In genomic region chr3:128337031-128337430, GRCm38 (mm10) we compare ENCODE assay signal across 8 mouse cellular contexts.
DNase-seq lines count a peak whose midpoint lies in the region; ATAC-seq and TF ChIP-seq lines count a peak whose summit lies in the region.

No protein-coding gene starts in this region.

- peak; percentile 89 for ATAC-seq in hindbrain, postnatal 0 days

- WGBS in hindbrain, postnatal 0 days, result 24% methylated on average over 5 of the region's 5 CpGs

- DNase-seq in WW6 (ENCODE audit: low read depth, low spot score), result peak; percentile 40
- peak; percentile 21 for DNase-seq in cerebellum, adult 9-10 months
- DNase-seq in frontal cortex, adult 2 months (ENCODE audit: extremely low spot score in 1 of 2, low spot score in 1 of 2), result peak; percentile 78 to 90
- DNase-seq in hindbrain, postnatal 0 days (ENCODE audit: low spot score), result peak; percentile 93
- peak; percentile 48 to 61 for DNase-seq in layer of hippocampus, postnatal 36 days
- DNase-seq in lung, postnatal 36 days, result peak; percentile 71
- peak; percentile 82 to 84 for DNase-seq in right cerebral cortex, adult 2 months (ENCODE audit: low spot score in 2 of 2)
- DNase-seq in B cell, adult 2 months, result no peak

- no peaks in the 10 kb centered on the region for H3K36me3 ChIP-seq in hindbrain, postnatal 0 days (ENCODE audit: insufficient read depth, low read length)

- H3K9ac ChIP-seq in hindbrain, postnatal 0 days (replicated peaks; ENCODE audit: low read length), result no peak overlapping the region

- no peaks in the 10 kb centered on the region for H3K4me1 ChIP-seq in hindbrain, postnatal 0 days (ENCODE audit: insufficient read depth, low read length)

- H3K9me3 ChIP-seq in hindbrain, postnatal 0 days (ENCODE audit: low read length), result no peaks in the 10 kb centered on the region

- no peak overlapping the region for H3K27ac ChIP-seq in hindbrain, postnatal 0 days

- H3K27me3 ChIP-seq in hindbrain, postnatal 0 days (ENCODE audit: insufficient read depth, low read length), result no peaks in the 10 kb centered on the region

- H3K4me3 ChIP-seq in hindbrain, postnatal 0 days (ENCODE audit: low read length), result no peak overlapping the region

- TF ChIP-seq CTCF in hindbrain, postnatal 0 days (IDR thresholded peaks at IDR 0.05; ENCODE audit: low read depth), result peak; percentile 96

- H3K4me2 ChIP-seq in hindbrain, postnatal 0 days (ENCODE audit: low read depth, low read length), result no peak overlapping the region

Comparison
In these comparisons a context has a peak if more than half of its experiments do, and no peak if none do; other contexts are left out.
1. DNase-seq: peak in WW6 (single experiment), cerebellum, adult 9-10 months (single experiment), frontal cortex, adult 2 months (2 of 2), hindbrain, postnatal 0 days (single experiment), layer of hippocampus, postnatal 36 days (2 of 2), lung, postnatal 36 days (single experiment) and right cerebral cortex, adult 2 months (2 of 2); none in B cell, adult 2 months (0 of 2).